Mouse (Mus musculus): Measurements from ENCODE around the gene Acot8. TPM values are rescaled to one million over a fixed set of nuclear protein-coding genes. Genes with fewer than 3 reads are reported as not detected.

The Acot8 gene
- total and polyA plus RNA-seq, 3 experiments = 11.9 to 26.8 (median 15.8) TPM

GRCm38 (mm10) chr2:164786388-164786885 lies 18.2 kb downstream of the Acot8 start:
- H3K9me3 ChIP-seq (replicated peaks; ENCODE audit: low read length) = no peaks in the 10 kb centered on the region
- dilution Hi-C loops (cut with MboI; ENCODE audit: extremely low pct_ligation_motif_present, extremely low pct_unique_long_range_greater_than_20kb, low sequenced_read_pairs) = no loop called here

GRCm38 (mm10) chr2:164785481-164786387 lies 18.9 kb downstream of the Acot8 start, which contains the start of gene Snx21:
Gene Snx21 (plus strand): TSS chr2:164785823.
- no peak within 1 kb of the TSS for H3K27ac ChIP-seq (ENCODE audit: insufficient read depth, low read depth)
- in situ Hi-C loops (cut with MboI; ENCODE audit: low pct_ligation_motif_present, low pct_unique_long_range_greater_than_20kb, low sequenced_read_pairs) = no loop called here

More at GRCm38 (mm10) chr2:164786388-164786885, 18.2 kb downstream of the Acot8 start:
- Histone ChIP-seq H3K36me3 (replicated peaks in 1 of 2; ENCODE audit: control insufficient read depth in 1 of 2, insufficient read depth in 1 of 2, low read length in 1 of 2) (peaks cover 4 to 29% of the 10 kb centered on the region in 2 experiments), H3K27ac (ENCODE audit: insufficient read depth, low read depth) (no peak overlapping the region), H3K79me2 (replicated peaks; ENCODE audit: control insufficient read depth, extremely low read depth, insufficient read depth, poor library complexity, severe bottlenecking) (no peaks in the 10 kb centered on the region), H3K27me3 (replicated peaks) (peaks cover 25% of the 10 kb centered on the region), H3K4me2 (ENCODE audit: insufficient read depth, low read depth, poor library complexity, severe bottlenecking) (peak overlapping the region; percentile 90), H3K4me3 (replicated peaks in 1 of 3; ENCODE audit: low read depth in 2 of 3, low read length in 2 of 3, poor library complexity in 1 of 3) (no peak overlapping the region), H3K9ac (ENCODE audit: insufficient read depth, low read depth) (peak overlapping the region; percentile 45; the same call in 1 of the 2 replicates), H3K4me1 (ENCODE audit: control insufficient read depth in 1 of 2, insufficient read depth in 2 of 2) (peaks cover 7 to 17% of the 10 kb centered on the region in 2 experiments)
- TF ChIP-seq PAX5 (IDR thresholded peaks at IDR 0.05; ENCODE audit: low read length) (no peak), MYC (IDR thresholded peaks at IDR 0.05; ENCODE audit: low read depth, low read length) (no peak), NELFE (IDR thresholded peaks at IDR 0.05; ENCODE audit: low read depth, low read length) (no peak), E2F4 (IDR thresholded peaks at IDR 0.05; ENCODE audit: insufficient replicate concordance, low read depth, low read length) (no peak)
- no peak for DNase-seq (ENCODE audit: extremely low read depth)
- in situ Hi-C loops (cut with MboI; ENCODE audit: low pct_ligation_motif_present, low pct_unique_long_range_greater_than_20kb, low sequenced_read_pairs) = no loop called here

More at GRCm38 (mm10) chr2:164785481-164786387, 18.9 kb downstream of the Acot8 start, which contains the start of gene Snx21:
- H3K9me3 ChIP-seq (replicated peaks; ENCODE audit: low read length) = no peaks in the 10 kb centered on the region
- dilution Hi-C loops (cut with MboI; ENCODE audit: extremely low pct_ligation_motif_present, extremely low pct_unique_long_range_greater_than_20kb, low sequenced_read_pairs) = no loop called here
- H3K79me2 ChIP-seq (replicated peaks; ENCODE audit: control insufficient read depth, extremely low read depth, insufficient read depth, poor library complexity, severe bottlenecking) = no peaks in the 10 kb centered on the region
- peaks cover 0 to 22% of the 10 kb centered on the region in 2 experiments for H3K36me3 ChIP-seq (replicated peaks in 1 of 2; ENCODE audit: control insufficient read depth in 1 of 2, insufficient read depth in 1 of 2, low read length in 1 of 2)
- DNase-seq (ENCODE audit: extremely low read depth) = peak; percentile 45
- H3K4me2 ChIP-seq (ENCODE audit: insufficient read depth, low read depth, poor library complexity, severe bottlenecking) = peak within 1 kb of the TSS; percentile 90
- peaks cover 7 to 17% of the 10 kb centered on the region in 2 experiments for H3K4me1 ChIP-seq (ENCODE audit: control insufficient read depth in 1 of 2, insufficient read depth in 2 of 2)
- peak within 1 kb of the TSS; percentile 53 to 82 (median 64) for H3K4me3 ChIP-seq (replicated peaks in 1 of 3; ENCODE audit: low read depth in 2 of 3, low read length in 2 of 3, poor library complexity in 1 of 3)
- TF ChIP-seq PAX5 (IDR thresholded peaks at IDR 0.05; ENCODE audit: low read length) = no peak
- no peak; the same call in 1 of the 2 replicates for TF ChIP-seq MAZ (IDR thresholded peaks at IDR 0.05; ENCODE audit: low read depth, low read length)
- TF ChIP-seq IRF4 (IDR thresholded peaks at IDR 0.05; ENCODE audit: low read depth, low read length) = no peak
- peak; percentile 48; the same call in 1 of the 2 replicates for TF ChIP-seq ZMIZ1 (IDR thresholded peaks at IDR 0.05; ENCODE audit: low read depth, low read length)
- 0 out of 2 replicates have a peak, but pooled peaks have one; percentile 17 for TF ChIP-seq ELF1 (IDR thresholded peaks at IDR 0.05; ENCODE audit: low read depth, low read length)
- no peak for TF ChIP-seq NRF1 (IDR thresholded peaks at IDR 0.05; ENCODE audit: low read depth, low read length)
- TF ChIP-seq CHD1 (IDR thresholded peaks at IDR 0.05; ENCODE audit: low read depth, low read length) = no peak
- TF ChIP-seq JUN (IDR thresholded peaks at IDR 0.05; ENCODE audit: insufficient read depth, low read depth, low read length) = no peak
- peak; percentile 42; the same call in 1 of the 2 replicates for TF ChIP-seq POLR2A (IDR thresholded peaks at IDR 0.05; ENCODE audit: low read depth, low read length)
- peak; percentile 17; the same call in 1 of the 2 replicates for TF ChIP-seq TCF12 (IDR thresholded peaks at IDR 0.05; ENCODE audit: low read depth, low read length)
- no peak for TF ChIP-seq MYC (IDR thresholded peaks at IDR 0.05; ENCODE audit: low read depth, low read length)
- no peak for TF ChIP-seq ZC3H11A (IDR thresholded peaks at IDR 0.05; ENCODE audit: low read depth, low read length)
- TF ChIP-seq SIN3A (IDR thresholded peaks at IDR 0.05; ENCODE audit: low read length) = no peak
- no peak for TF ChIP-seq KAT2A (IDR thresholded peaks at IDR 0.05; ENCODE audit: insufficient replicate concordance, low read length)
- TF ChIP-seq MAX (IDR thresholded peaks at IDR 0.05; ENCODE audit: low read length) = no peak
- TF ChIP-seq ZNF384 (IDR thresholded peaks at IDR 0.05; ENCODE audit: low read depth, low read length) = no peak
- TF ChIP-seq BHLHE40 (IDR thresholded peaks at IDR 0.05; ENCODE audit: low read depth, low read length) = no peak
- TF ChIP-seq TBP (conservative IDR thresholded peaks at IDR 0.05; ENCODE audit: low read depth, low read length) = no peak
- no peak; the same call in 1 of the 2 replicates for TF ChIP-seq NELFE (IDR thresholded peaks at IDR 0.05; ENCODE audit: low read depth, low read length)
- TF ChIP-seq RCOR1 (conservative IDR thresholded peaks at IDR 0.05; ENCODE audit: low read depth, low read length) = no peak
- no peak for TF ChIP-seq CHD2 (IDR thresholded peaks at IDR 0.05; ENCODE audit: low read length)
- TF ChIP-seq MEF2A (IDR thresholded peaks at IDR 0.05; ENCODE audit: borderline replicate concordance, low read depth, low read length) = no peak
- TF ChIP-seq GABPA (IDR thresholded peaks at IDR 0.05; ENCODE audit: insufficient replicate concordance, low read depth, low read length) = no peak
- TF ChIP-seq RAD21 (IDR thresholded peaks at IDR 0.05; ENCODE audit: low read depth, low read length) = no peak
- no peak for TF ChIP-seq UBTF (IDR thresholded peaks at IDR 0.05; ENCODE audit: low read depth, low read length)
- no peak for TF ChIP-seq HCFC1 (IDR thresholded peaks at IDR 0.05; ENCODE audit: low read depth, low read length)
- peaks cover 26% of the 10 kb centered on the region for H3K27me3 ChIP-seq (replicated peaks)
- peak within 1 kb of the TSS; percentile 63 for H3K9ac ChIP-seq (ENCODE audit: insufficient read depth, low read depth)

All from CH12.LX (cell line).